Mouse (Mus musculus): ENCODE measurements at regions not wholly inside any gene's neighbourhood (a gene's known extent, or its start where the extent isn't known, plus 50 kb on each side); places are given as distances from the start of the nearest gene placed in this dataset.

DNA sequence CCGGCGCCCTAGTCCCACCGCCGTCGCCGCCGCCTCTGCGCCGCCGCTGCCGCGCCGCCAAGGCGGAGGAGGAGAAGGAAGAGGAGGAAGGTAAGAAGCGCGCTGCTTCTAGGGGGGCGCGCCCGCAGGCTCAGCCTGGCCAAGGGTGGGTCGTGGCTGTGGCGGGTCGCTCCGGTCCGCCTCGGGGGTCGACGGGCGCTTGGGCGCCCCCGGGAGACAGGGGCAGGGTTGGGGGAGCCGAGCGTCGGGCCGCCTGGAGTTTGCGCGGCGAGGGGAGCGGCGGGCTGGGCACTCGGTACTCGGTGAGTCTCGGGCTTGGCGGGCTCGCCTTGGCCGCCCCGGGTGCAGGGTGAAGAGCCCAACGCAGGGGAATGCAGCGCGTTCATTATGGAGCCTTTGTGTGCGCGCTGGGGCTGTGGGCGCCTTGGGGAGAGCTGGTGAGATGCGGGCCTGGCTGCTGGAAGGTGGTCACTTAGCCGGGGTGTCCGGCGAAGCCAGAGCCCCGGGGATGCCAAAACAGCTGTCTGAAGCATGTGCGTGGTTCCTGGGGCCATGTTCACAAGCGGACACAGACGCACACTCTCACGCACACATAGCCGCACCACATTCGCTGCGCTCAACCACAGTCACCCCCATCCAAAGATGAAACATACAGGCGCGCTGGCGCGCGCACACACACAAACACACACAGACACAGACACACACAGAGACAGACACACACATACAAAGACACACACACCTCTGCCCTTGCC is 63.9 kb upstream of the Frmpd3 start:
- no peak overlapping the region for H3K27ac ChIP-seq (replicated peaks)

DNA sequence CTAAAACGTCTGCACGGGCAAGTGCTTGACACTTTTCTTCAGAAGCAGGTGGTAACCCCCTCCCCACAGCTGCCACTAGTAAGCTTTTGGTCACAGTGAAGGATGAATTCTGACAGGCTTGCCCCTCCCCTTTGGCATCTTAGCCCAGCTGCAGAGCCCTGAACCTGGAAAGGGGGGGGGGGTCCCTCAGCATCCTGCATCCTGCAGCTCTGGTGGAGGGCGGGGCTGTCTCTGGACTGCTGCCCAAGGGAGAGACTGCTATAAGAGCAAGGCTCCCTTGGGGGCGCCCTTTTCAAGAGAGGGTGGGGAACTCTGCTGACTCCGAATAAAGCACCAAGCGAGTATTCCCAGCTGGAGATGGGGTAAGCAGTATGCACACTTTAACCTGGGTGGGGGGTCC is 62.8 kb upstream of the Frmpd3 start:
- H3K4me3 ChIP-seq, result no peak overlapping the region
- no peak overlapping the region for H3K27ac ChIP-seq (replicated peaks)
- H3K4me2 ChIP-seq, result no peak overlapping the region
- H3K9me3 ChIP-seq, result no peaks in the 10 kb centered on the region
- H3K27me3 ChIP-seq (replicated peaks), result peaks cover 88% of the 10 kb centered on the region
- WGBS, result 6% methylated on average over 6 of the region's 6 CpGs
- 0 out of 2 replicates have a peak, but pooled peaks cover 5% of the 10 kb centered on the region for H3K4me1 ChIP-seq
- no peaks in the 10 kb centered on the region for H3K36me3 ChIP-seq
- no peak overlapping the region for H3K9ac ChIP-seq
- ATAC-seq (ENCODE audit: extremely low read depth, insufficient number of reproducible peaks, low FRiP score, low TSS enrichment), result no peak

More for the DNA sequence above, 63.9 kb upstream of the Frmpd3 start:
- H3K9me3 ChIP-seq, result no peaks in the 10 kb centered on the region
- no peak for ATAC-seq (ENCODE audit: extremely low read depth, insufficient number of reproducible peaks, low FRiP score, low TSS enrichment)
- no peaks in the 10 kb centered on the region for H3K36me3 ChIP-seq
- H3K4me2 ChIP-seq, result peak overlapping the region; percentile 87
- peak overlapping the region; percentile 77 for H3K9ac ChIP-seq
- WGBS, result 9% methylated on average over 62 of the region's 69 CpGs
- peaks cover 92% of the 10 kb centered on the region for H3K27me3 ChIP-seq (replicated peaks)
- H3K4me3 ChIP-seq, result peak overlapping the region; percentile 64
- 0 out of 2 replicates have a peak, but pooled peaks cover 5% of the 10 kb centered on the region for H3K4me1 ChIP-seq

DNA sequence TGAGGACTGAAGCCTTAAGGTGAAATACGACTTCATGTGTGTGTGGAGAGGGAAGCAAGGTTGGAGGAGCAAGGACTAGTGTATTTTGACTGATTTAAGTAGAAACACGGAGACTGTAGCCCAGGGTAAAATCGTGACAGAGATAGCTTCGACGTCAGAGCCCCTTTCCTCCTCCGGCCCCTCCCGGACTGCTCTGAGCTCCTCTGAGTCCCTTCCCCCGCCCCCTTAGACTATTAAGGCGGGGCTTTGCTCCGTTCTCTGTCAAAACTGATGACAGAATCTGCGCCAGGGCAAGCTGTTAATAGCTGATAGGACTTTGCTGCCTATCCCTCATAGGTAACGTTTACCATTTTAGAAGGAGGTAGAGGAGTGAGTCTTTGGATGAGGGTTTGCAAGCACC is 62.0 kb upstream of the Frmpd3 start:
- H3K4me3 ChIP-seq, result no peak overlapping the region
- no peak for ATAC-seq (ENCODE audit: extremely low read depth, insufficient number of reproducible peaks, low FRiP score, low TSS enrichment)
- H3K27ac ChIP-seq (replicated peaks), result no peak overlapping the region
- H3K9me3 ChIP-seq, result no peaks in the 10 kb centered on the region
- H3K4me2 ChIP-seq, result peak overlapping the region; percentile 54
- 0 out of 2 replicates have a peak, but pooled peaks cover 5% of the 10 kb centered on the region for H3K4me1 ChIP-seq
- WGBS, result 9% methylated on average over 12 of the region's 12 CpGs
- no peaks in the 10 kb centered on the region for H3K36me3 ChIP-seq
- peaks cover 86% of the 10 kb centered on the region for H3K27me3 ChIP-seq (replicated peaks)
- no peak overlapping the region for H3K9ac ChIP-seq
